Mouse (Mus musculus): ENCODE results near the gene Olfr1201.

Gene Olfr1201

DNA sequence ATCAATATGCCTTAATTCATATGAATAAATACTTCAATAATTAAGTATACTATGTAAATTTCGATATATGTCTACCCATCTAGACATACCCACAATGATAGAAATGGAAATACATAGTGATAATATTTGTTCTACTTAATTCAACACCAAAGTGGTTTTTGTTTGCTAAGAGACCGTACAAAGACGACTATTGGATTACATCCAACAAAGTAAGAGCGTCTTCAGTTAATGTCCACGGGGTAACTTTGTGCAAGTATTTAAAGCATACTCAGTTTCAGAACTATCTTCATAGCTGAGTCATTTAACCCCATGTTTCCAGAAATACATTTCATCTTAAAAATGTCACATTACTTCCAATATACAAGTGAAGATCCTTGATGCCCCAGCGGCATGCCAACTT is at the start of gene Olfr1201:
Gene Olfr1201 (plus strand): TSS at position 301 of the 400 bp plus-strand sequence.
- CTCF ChIA-PET: interaction anchor here (0.7 kb wide), 1 partner anchor 257 kb away, joined by 4 read pairs; no protein-coding TSS in a partner anchor

DNA sequence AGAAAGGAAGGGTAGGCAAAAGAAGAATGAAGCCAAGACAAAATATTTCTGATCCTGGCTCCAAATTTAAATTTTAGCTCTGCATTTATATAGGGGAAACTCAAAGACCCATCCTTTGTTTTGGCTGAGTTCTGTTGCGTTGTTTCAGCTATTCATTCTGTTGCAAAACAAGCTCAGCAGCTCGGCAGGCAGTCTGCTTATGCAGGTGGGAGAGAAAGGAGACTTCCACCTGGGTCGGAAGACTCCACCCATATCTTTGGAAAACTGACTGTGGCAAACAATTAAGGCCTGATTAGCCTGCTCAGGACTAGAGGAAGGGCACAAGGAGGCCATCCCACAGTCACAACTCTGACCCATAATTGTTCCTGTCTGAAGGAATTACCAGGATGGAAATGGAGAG is 49.5 kb upstream of the Olfr1201 start:
- CTCF ChIA-PET: no interaction called here

DNA sequence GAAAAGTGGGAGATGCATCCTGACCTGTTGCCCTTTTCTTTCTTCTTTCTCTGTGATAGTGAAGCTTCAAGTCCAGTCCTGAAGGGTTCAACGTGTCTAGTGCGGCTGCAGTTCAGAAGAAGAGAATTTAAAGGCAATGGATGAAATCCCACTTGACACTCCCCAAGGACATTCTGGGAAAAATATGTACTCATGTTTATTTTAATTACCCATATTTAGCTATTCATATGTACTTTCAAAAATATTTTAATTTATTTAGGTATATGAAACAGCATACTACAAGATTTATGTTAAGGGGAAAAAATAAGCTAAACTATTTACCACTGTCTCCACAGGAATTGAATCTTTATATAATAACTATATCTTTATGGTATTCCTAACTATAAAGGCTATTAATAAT is 41.6 kb upstream of the Olfr1201 start, which contains the start of gene Olfr1198:
Gene Olfr1198 (minus strand): TSS at position 101 of the 400 bp plus-strand sequence.
- CTCF ChIA-PET: no interaction called here

DNA sequence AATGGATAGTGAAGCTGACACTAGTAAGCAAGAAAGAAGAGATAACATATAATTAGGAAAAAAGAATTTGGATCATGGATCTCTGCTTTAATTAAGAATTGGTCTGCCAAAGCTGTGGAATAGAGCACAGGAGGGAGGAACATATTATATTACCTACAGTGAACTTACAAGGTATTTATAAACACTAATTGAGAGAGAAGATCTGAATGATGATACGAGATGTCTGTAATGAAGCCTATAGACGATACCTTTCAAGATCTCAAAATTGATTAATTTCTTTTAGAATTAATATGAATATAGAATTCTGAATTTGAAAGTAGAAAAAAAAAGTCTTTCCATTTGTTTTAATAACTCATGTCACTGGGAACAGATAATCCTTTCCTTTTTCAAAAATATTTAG is 32.5 kb upstream of the Olfr1201 start, which contains the start of gene Olfr1199:
Gene Olfr1199 (minus strand): TSS at position 101 of the 400 bp plus-strand sequence.
- CTCF ChIA-PET: no interaction called here

DNA sequence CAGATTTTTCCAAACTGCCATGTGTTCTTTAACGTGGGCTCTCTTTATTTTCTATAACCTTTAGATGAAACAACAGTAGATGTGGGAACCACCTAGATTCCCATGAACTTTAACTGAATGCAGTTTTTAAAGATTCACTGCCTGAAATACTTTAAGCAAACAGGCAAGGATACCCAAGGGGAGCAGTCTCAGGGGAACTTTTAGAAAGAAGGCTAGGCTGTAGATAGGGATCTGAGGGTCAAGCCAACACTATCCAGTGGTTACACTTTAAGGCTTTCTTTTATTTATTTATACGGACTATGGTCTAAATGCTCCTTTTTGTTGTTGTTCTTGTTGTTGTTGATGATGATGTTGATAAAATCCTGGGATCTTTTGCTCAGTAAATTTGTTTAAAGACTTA is 22.4 kb upstream of the Olfr1201 start, which contains the start of gene Olfr1200:
Gene Olfr1200 (minus strand): TSS at position 101 of the 400 bp plus-strand sequence.
- CTCF ChIA-PET: no interaction called here

DNA sequence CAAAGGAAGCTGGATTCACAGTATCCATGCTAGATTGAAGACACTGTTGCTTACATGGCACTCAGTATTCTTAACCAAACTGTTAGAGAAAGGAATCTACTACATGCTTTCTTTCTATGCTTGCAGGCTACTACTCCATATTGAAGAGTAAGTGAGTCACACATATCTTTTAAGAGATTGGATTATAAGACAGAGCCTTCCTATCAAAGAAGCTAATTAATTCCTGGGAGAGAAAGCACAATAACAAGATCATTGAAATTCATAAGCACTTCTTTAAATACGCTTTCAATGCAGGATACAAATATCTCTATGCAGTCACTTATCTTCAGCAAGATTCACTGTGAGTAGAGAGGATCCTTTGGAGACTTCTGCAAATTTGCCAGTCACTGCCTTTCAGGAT is 21.4 kb downstream of the Olfr1201 start, which contains the start of gene Olfr1202:
Gene Olfr1202 (plus strand): TSS at position 301 of the 400 bp plus-strand sequence.
- CTCF ChIA-PET: no interaction called here

DNA sequence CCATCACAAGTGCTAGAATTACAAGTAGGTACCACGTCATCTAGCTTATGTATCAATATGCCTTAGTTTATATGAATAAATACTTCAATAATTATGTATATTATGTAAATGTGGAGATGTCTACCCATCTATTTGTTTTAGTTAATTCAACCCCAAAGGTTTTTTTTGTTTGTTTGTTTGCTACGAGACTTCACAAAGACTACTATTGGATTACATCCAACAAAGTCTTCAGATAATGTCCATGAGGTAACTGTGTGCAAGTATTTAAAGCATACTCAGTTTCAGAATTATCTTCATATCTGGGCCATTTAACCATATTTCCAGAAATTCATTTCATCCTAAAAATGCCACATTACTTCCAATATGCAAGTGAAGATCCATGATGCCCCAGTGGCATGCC is 36.6 kb downstream of the Olfr1201 start, which contains the start of gene Olfr1205:
Gene Olfr1205 (plus strand): TSS at position 301 of the 400 bp plus-strand sequence.
- CTCF ChIA-PET: no interaction called here

DNA sequence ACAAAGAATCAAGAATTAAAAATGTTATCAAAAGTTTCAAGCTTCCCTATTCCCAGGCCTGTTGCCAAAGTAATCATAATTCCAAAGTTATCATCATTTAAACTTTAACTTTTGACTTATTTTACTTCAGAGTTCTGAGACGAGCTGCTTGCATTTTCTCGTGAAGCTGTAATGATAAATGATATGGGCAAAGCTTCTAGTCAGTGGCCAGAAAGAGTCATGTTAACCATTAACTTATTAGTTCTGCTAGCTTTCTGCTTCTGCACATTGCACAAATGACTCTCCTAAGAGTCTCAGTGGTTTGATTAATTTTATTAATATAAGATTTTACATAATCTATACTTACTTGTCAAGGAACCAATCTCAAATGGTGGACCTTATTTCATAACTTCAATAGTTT is 45.6 kb downstream of the Olfr1201 start:
- CTCF ChIA-PET: no interaction called here

All from spleen, embryonic (tissue).